In the genomic region with DNA sequence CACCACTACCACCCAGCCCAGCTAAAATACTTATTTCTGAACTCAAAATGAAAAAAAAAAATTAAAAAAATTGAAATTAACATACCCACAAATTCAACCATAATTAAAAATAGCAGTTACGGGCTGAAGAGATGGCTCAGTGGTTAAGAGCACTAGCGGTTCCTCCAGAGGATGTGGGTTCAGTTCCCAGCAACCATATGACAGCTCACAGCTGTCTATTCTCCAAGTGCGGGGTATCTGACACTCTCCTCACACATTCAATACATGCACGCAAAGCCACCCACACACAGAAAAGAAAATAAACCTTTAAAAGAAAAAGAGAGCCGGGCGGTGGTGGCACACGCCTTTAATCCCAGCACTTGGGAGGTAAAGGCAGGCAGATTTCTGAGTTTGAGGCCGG, we compare ENCODE assay signal across 32 mouse cellular contexts. TPM values are rescaled to one million over a fixed set of nuclear protein-coding genes. Genes with fewer than 3 reads are reported as not detected.
A peak's percentile ranks its signal among the peaks of the same experiment; 100 is the strongest.
DNase-seq lines count a peak whose midpoint lies in the region; ATAC-seq lines count a peak whose summit lies in the region.
"Had no signal": no experiment of that assay in that cellular context is flagged by ENCODE, and none has a peak within 500 bp of the region (broad histone marks: within the 10 kb centered on the region; RNA-seq: fewer than 3 reads in every experiment).

No protein-coding gene starts in this region.

- no peak overlapping the region for H3K27ac ChIP-seq in forebrain, embryonic 16.5 days (ENCODE audit: low read length)
- H3K27ac ChIP-seq: embryonic facial prominence, embryonic 13.5 days; forebrain, embryonic 13.5 days; hindbrain, embryonic 12.5 days; liver, embryonic 14.5 days; midbrain, embryonic 13.5 days; neural tube, embryonic 13.5 days; stomach, postnatal 0 days had no signal

- no peak overlapping the region for H3K9ac ChIP-seq in forebrain, embryonic 16.5 days (replicated peaks; ENCODE audit: low read depth, low read length)
- H3K9ac ChIP-seq: embryonic facial prominence, embryonic 13.5 days; forebrain, embryonic 13.5 days; heart, embryonic 12.5 days; hindbrain, embryonic 12.5 days; liver, embryonic 14.5 days; lung, embryonic 14.5 days; midbrain, embryonic 13.5 days; neural tube, embryonic 13.5 days had no signal

- 89% methylated on average over 8 of the region's 8 CpGs for WGBS in forebrain, embryonic 16.5 days

- peak; percentile 94 for ATAC-seq in activated CD4-positive, CD25-positive, alpha-beta regulatory T cell, adult 4 months
- no peak for ATAC-seq in forebrain, embryonic 16.5 days
- ATAC-seq: forebrain, embryonic 13.5 days; midbrain, embryonic 13.5 days; Patski had no signal

- peaks cover 6% of the 10 kb centered on the region; the same call in 1 of the 2 replicates for H3K27me3 ChIP-seq in forebrain, embryonic 16.5 days (replicated peaks; ENCODE audit: control insufficient read depth, insufficient read depth, low read length)
- H3K27me3 ChIP-seq: Patski had no signal

- peak; percentile 67 for DNase-seq in CD4-positive, CD25-positive, alpha-beta regulatory T cell, adult 2 months (ENCODE audit: low read depth, low spot score)
- peak; percentile 28 to 43 for DNase-seq in natural killer cell, adult 2 months (ENCODE audit: low spot score in 2 of 2)
- peak; percentile 52 for DNase-seq in thymus, postnatal 14 days
- no peak for DNase-seq in gastrocnemius, postnatal 25 days
- no peak for DNase-seq in urinary bladder, postnatal 10 days (ENCODE audit: low spot score)
- no peak for DNase-seq in liver
- DNase-seq: adrenal gland, postnatal 10 days; cerebellum, adult 2 months; cerebellum, postnatal 25 days; gastrocnemius, postnatal 14 days; heart, adult 18-20 months; heart, postnatal 10 days; kidney, postnatal 25 days; lung, embryonic 14.5 days; lung, postnatal 36 days had no signal

- no peak overlapping the region for H3K4me2 ChIP-seq in forebrain, embryonic 16.5 days (ENCODE audit: low read length)
- H3K4me2 ChIP-seq: embryonic facial prominence, embryonic 13.5 days; forebrain, embryonic 13.5 days; heart, embryonic 12.5 days; hindbrain, embryonic 12.5 days; lung, embryonic 14.5 days; midbrain, embryonic 13.5 days; neural tube, embryonic 13.5 days had no signal

- no peaks in the 10 kb centered on the region for H3K9me3 ChIP-seq in forebrain, embryonic 16.5 days (ENCODE audit: control insufficient read depth, low read length)
- H3K9me3 ChIP-seq: embryonic facial prominence, embryonic 13.5 days; forebrain, embryonic 13.5 days; heart, embryonic 12.5 days; hindbrain, embryonic 12.5 days; midbrain, embryonic 13.5 days; neural tube, embryonic 13.5 days had no signal

- no peaks in the 10 kb centered on the region for H3K36me3 ChIP-seq in forebrain, embryonic 16.5 days (ENCODE audit: control insufficient read depth, insufficient read depth)
- H3K36me3 ChIP-seq: heart, embryonic 12.5 days; hindbrain, embryonic 12.5 days; neural tube, embryonic 13.5 days had no signal

- H3K4me1 ChIP-seq in forebrain, embryonic 16.5 days (replicated peaks; ENCODE audit: control insufficient read depth, insufficient read depth, low read length), result no peaks in the 10 kb centered on the region
- H3K4me1 ChIP-seq: embryonic facial prominence, embryonic 13.5 days; forebrain, embryonic 13.5 days; heart, embryonic 12.5 days; hindbrain, embryonic 12.5 days; midbrain, embryonic 13.5 days; neural tube, embryonic 13.5 days had no signal

- no peak overlapping the region for H3K4me3 ChIP-seq in forebrain, embryonic 16.5 days (replicated peaks; ENCODE audit: low read length)
- H3K4me3 ChIP-seq: embryonic facial prominence, embryonic 13.5 days; forebrain, embryonic 13.5 days; heart, embryonic 12.5 days; hindbrain, embryonic 12.5 days; megakaryocyte, embryonic 14.5 days; midbrain, embryonic 13.5 days; neural tube, embryonic 13.5 days had no signal

RNA-seq across cellular contexts. Expression of a gene that starts 7.5 kb away (rescaled TPM):
- 1 to 10 TPM in 1 of 2 experiments, under 1 TPM in 1; 0.87 to 1.0 TPM for polyA plus RNA-seq in activated CD4-positive, CD25-positive, alpha-beta regulatory T cell, adult 4 months (2017; shearing (Covaris generic))
- 10 to 100 TPM; 14.8 to 18.6 TPM for total RNA-seq in gastrocnemius, postnatal 25 days (2021)
- 45.7 and 63.9 TPM in 2 replicates for polyA plus RNA-seq in forebrain, embryonic 16.5 days (2015; fragmentation: Nextera tagmentation; extraction: Ambion mirVana)

RNA-seq across cellular contexts. Expression of a gene that starts 16.8 kb away (rescaled TPM):
- polyA plus RNA-seq in activated CD4-positive, CD25-positive, alpha-beta regulatory T cell, adult 4 months (2017; shearing (Covaris generic)), result under 1 TPM in 1 of 2 experiments, not detected in 1; 0.69 TPM
- total RNA-seq in gastrocnemius, postnatal 25 days (2021), result 10 to 100 TPM; 28.9 to 35.0 TPM
- 5.9 and 7.0 TPM in 2 replicates for polyA plus RNA-seq in forebrain, embryonic 16.5 days (2015; fragmentation: Nextera tagmentation; extraction: Ambion mirVana)

RNA-seq across cellular contexts. Expression of a gene that starts 17.4 kb away (rescaled TPM):
- 100 to 1,000 TPM; 215 to 216 TPM for polyA plus RNA-seq in activated CD4-positive, CD25-positive, alpha-beta regulatory T cell, adult 4 months (2017; shearing (Covaris generic))
- 10 to 100 TPM; 42.9 to 49.2 TPM for total RNA-seq in gastrocnemius, postnatal 25 days (2021)
- 98.9 and 102 TPM in 2 replicates for polyA plus RNA-seq in forebrain, embryonic 16.5 days (2015; fragmentation: Nextera tagmentation; extraction: Ambion mirVana)

RNA-seq across cellular contexts. Expression of a gene that starts 21.7 kb away (rescaled TPM):
- polyA plus RNA-seq in activated CD4-positive, CD25-positive, alpha-beta regulatory T cell, adult 4 months (2017; shearing (Covaris generic)), result not detected
- not detected for total RNA-seq in gastrocnemius, postnatal 25 days (2021)
- polyA plus RNA-seq in forebrain, embryonic 16.5 days (2015; fragmentation: Nextera tagmentation; extraction: Ambion mirVana), result 0.47 TPM in 1 of 2 replicates, not detected in the other
- total RNA-seq: adrenal gland, postnatal 10 days; left cerebral cortex, postnatal 25 days; monocyte, adult 5-6 weeks had no signal
- polyA plus RNA-seq: embryonic facial prominence, embryonic 13.5 days; forebrain, embryonic 13.5 days; heart, embryonic 12.5 days; hindbrain, embryonic 12.5 days; intestine, embryonic 14.5 days; kidney, embryonic 14.5 days; liver, embryonic 14.5 days; lung, embryonic 14.5 days; midbrain, embryonic 13.5 days; neural tube, embryonic 13.5 days; small intestine, adult 2 months; stomach, postnatal 0 days had no signal

RNA-seq across cellular contexts. Expression of a gene that starts 27.6 kb away (rescaled TPM):
- polyA plus RNA-seq in activated CD4-positive, CD25-positive, alpha-beta regulatory T cell, adult 4 months (2017; shearing (Covaris generic)), result 10 to 100 TPM; 18.0 to 19.4 TPM
- 1 to 10 TPM; 3.7 to 3.8 TPM for total RNA-seq in gastrocnemius, postnatal 25 days (2021)
- polyA plus RNA-seq in forebrain, embryonic 16.5 days (2015; fragmentation: Nextera tagmentation; extraction: Ambion mirVana), result 24.2 and 26.8 TPM in 2 replicates

Comparison
In these comparisons a context has a peak if more than half of its experiments do, and no peak if none do; other contexts are left out.
1. DNase-seq: peak in CD4-positive, CD25-positive, alpha-beta regulatory T cell, adult 2 months (single experiment), natural killer cell, adult 2 months (2 of 2) and thymus, postnatal 14 days (single experiment); none in gastrocnemius, postnatal 25 days (single experiment), urinary bladder, postnatal 10 days (single experiment) and liver (single experiment).
2. RNA of a gene that starts 7.5 kb away (polyA plus RNA-seq): 45.7 to 63.9 TPM in forebrain, embryonic 16.5 days; 0.87 to 1.0 TPM in activated CD4-positive, CD25-positive, alpha-beta regulatory T cell, adult 4 months; every median in the first group is over 10 times any median in the second.